Mouse (Mus musculus): Measurements from ENCODE around the gene Hoxd3. TPM values are rescaled to one million over a fixed set of nuclear protein-coding genes. Genes with fewer than 3 reads are reported as not detected.

The Hoxd3 gene
- polyA plus RNA-seq, 1 experiment from 2014 or later: not detected

GRCm38 (mm10) chr2:74672481-74673362 lies 39.0 kb upstream of the Hoxd3 start:
- Histone ChIP-seq H3K9ac (replicated peaks) (no peak overlapping the region), H3K27me3 (peaks cover 96% of the 10 kb centered on the region), H3K36me3 (no peaks in the 10 kb centered on the region), H3K4me3 (peak overlapping the region; percentile 27), H3K27ac (replicated peaks) (no peak overlapping the region), H3K4me1 (peaks cover 14% of the 10 kb centered on the region), H3K4me2 (replicated peaks) (peak overlapping the region; percentile 47), H3K9me3 (no peaks in the 10 kb centered on the region)
- WGBS: under 1% methylated on average over 39 of the region's 40 CpGs
- peak; percentile 52; the same call in 1 of the 2 replicates for ATAC-seq (ENCODE audit: low FRiP score, low read depth)

DNA sequence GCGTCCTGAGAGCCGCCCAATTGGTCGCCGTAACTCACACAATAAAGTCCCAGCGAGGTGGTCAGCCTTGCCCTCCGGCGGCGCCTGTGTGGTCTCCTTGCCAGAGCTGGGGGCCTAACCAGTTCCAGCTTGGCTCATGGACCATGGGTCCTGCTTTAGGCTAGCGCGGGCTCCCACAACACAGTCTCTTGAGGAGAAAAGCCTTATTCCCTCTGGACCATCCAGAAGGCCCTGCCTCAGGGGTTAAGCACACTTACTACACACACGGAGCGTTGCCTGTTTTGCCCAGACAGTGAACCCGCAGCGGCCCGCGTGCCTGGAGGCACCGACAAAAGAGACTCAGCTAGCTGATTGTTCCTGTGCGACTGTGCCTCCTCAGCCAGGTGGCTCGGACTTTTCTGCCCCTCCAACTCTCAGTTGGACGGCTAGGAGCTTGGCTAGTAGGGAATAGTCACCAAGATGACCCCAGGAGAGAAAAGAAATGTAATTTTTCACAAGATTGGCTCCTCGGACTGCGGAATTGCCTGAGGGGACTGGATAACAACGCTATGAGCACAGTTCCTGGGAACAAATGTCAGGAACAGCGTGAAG lies 37.8 kb upstream of the Hoxd3 start:
- 1% methylated on average over 24 of the region's 24 CpGs for WGBS
- peaks cover 4% of the 10 kb centered on the region for H3K4me1 ChIP-seq
- H3K36me3 ChIP-seq: no peaks in the 10 kb centered on the region
- H3K27me3 ChIP-seq: peaks cover 96% of the 10 kb centered on the region
- no peak overlapping the region for H3K9ac ChIP-seq (replicated peaks)
- H3K27ac ChIP-seq (replicated peaks): no peak overlapping the region
- H3K4me2 ChIP-seq (replicated peaks): no peak overlapping the region
- no peaks in the 10 kb centered on the region for H3K9me3 ChIP-seq
- ATAC-seq (ENCODE audit: low FRiP score, low read depth): no peak
- H3K4me3 ChIP-seq: no peak overlapping the region

DNA sequence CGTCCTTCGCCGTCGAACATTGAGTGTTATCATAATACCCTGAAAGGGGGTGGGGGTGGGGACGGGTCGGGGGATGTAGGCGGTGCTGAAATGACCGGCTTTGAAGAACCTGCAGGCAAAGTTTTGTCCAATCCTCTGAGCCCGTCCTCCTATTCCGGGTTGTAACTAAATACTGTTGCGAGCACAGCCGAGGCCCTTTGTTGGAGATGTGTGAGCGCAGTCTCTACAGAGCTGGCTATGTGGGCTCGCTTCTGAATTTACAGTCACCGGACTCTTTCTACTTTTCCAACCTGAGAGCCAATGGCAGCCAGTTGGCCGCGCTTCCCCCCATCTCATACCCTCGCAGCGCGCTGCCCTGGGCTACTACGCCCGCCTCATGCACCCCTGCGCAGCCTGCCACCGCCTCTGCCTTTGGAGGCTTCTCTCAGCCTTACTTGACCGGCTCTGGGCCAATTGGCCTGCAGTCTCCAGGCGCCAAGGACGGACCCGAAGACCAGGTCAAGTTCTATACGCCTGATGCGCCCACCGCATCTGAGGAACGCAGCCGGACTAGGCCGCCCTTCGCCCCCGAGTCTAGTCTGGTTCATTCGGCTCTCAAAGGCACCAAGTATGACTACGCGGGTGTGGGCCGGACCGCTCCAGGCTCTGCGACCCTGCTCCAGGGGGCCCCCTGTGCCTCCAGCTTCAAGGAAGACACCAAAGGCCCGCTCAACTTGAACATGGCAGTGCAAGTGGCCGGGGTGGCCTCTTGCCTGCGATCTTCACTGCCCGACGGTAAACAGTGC lies 36.7 kb upstream of the Hoxd3 start, which contains the start of gene Hoxd12:
Hoxd12 (plus strand) TSS at position 133 of the 785 bp plus-strand sequence.
- H3K9ac ChIP-seq (replicated peaks): no peak within 1 kb of the TSS
- no peaks in the 10 kb centered on the region for H3K36me3 ChIP-seq
- H3K27ac ChIP-seq (replicated peaks): no peak within 1 kb of the TSS
- H3K4me1 ChIP-seq: peaks cover 4% of the 10 kb centered on the region
- 3% methylated on average over 47 of the region's 47 CpGs for WGBS
- ATAC-seq (ENCODE audit: low FRiP score, low read depth): no peak
- no peak within 1 kb of the TSS for H3K4me3 ChIP-seq
- no peak within 1 kb of the TSS for H3K4me2 ChIP-seq (replicated peaks)
- H3K27me3 ChIP-seq: peaks cover 96% of the 10 kb centered on the region
- no peaks in the 10 kb centered on the region for H3K9me3 ChIP-seq

- Histone ChIP-seq H3K9ac (replicated peaks) (no peak overlapping the region), H3K9me3 (no peaks in the 10 kb centered on the region), H3K4me2 (replicated peaks) (no peak overlapping the region), H3K27ac (replicated peaks) (no peak overlapping the region), H3K36me3 (no peaks in the 10 kb centered on the region), H3K27me3 (peaks cover 98% of the 10 kb centered on the region), H3K4me3 (no peak overlapping the region), H3K4me1 (peaks cover 4% of the 10 kb centered on the region)
- ATAC-seq (ENCODE audit: low FRiP score, low read depth): no peak
- WGBS: 5% methylated on average over 24 of the region's 24 CpGs
Measured at GRCm38 (mm10) chr2:74675666-74676282, 36.0 kb upstream of the Hoxd3 start.

- WGBS: 3% methylated on average over 9 of the region's 9 CpGs
- H3K4me1 ChIP-seq: peaks cover 4% of the 10 kb centered on the region
- H3K27ac ChIP-seq (replicated peaks): no peak overlapping the region
Measured at GRCm38 (mm10) chr2:74676376-74677052, 35.2 kb upstream of the Hoxd3 start.

DNA sequence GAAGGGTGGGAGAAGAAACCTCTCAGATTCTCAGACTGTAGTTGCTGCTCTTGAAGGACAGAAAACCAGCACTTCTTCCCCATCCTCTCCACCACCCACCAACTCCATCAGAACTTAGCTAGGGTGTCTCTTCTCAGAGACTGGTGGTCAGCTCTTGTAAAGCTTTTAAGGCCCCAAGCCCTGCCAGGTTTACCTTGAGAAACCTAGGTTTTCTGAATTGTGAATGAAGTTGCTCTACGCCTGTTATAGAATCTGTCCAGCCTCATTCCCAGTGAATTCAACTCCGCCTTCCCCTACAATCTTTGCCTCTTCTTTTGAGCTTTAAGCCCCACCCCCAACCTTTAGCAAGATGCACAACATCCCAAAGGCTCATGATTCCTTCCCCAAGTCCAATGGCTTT lies 34.6 kb upstream of the Hoxd3 start:
- Histone ChIP-seq H3K9ac (replicated peaks) (no peak overlapping the region), H3K4me1 (peaks cover 8% of the 10 kb centered on the region), H3K36me3 (no peaks in the 10 kb centered on the region), H3K9me3 (no peaks in the 10 kb centered on the region), H3K27me3 (peaks cover 99% of the 10 kb centered on the region), H3K4me3 (no peak overlapping the region), H3K27ac (replicated peaks) (no peak overlapping the region), H3K4me2 (replicated peaks) (no peak overlapping the region)
- WGBS: 6% methylated on average over 2 of the region's 2 CpGs
- ATAC-seq (ENCODE audit: low FRiP score, low read depth): no peak

More at GRCm38 (mm10) chr2:74676376-74677052, 35.2 kb upstream of the Hoxd3 start:
- H3K9ac ChIP-seq (replicated peaks): no peak overlapping the region
- no peaks in the 10 kb centered on the region for H3K36me3 ChIP-seq
- H3K27me3 ChIP-seq: peaks cover 99% of the 10 kb centered on the region
- H3K4me2 ChIP-seq (replicated peaks): no peak overlapping the region
- no peaks in the 10 kb centered on the region for H3K9me3 ChIP-seq
- H3K4me3 ChIP-seq: no peak overlapping the region
- ATAC-seq (ENCODE audit: low FRiP score, low read depth): no peak

GRCm38 (mm10) chr2:74678891-74679595 lies 32.7 kb upstream of the Hoxd3 start, which contains the start of gene Hoxd11:
Gene Hoxd11 (plus strand): TSS chr2:74679557.
- no peak within 1 kb of the TSS for H3K4me3 ChIP-seq
- no peaks in the 10 kb centered on the region for H3K36me3 ChIP-seq
- H3K4me1 ChIP-seq: peaks cover 10% of the 10 kb centered on the region
- no peak within 1 kb of the TSS for H3K27ac ChIP-seq (replicated peaks)
- no peak for ATAC-seq (ENCODE audit: low FRiP score, low read depth)
- no peak within 1 kb of the TSS for H3K9ac ChIP-seq (replicated peaks)
- no peak within 1 kb of the TSS for H3K4me2 ChIP-seq (replicated peaks)
- H3K9me3 ChIP-seq: no peaks in the 10 kb centered on the region
- peaks cover 99% of the 10 kb centered on the region for H3K27me3 ChIP-seq
- WGBS: 2% methylated on average over 15 of the region's 15 CpGs

GRCm38 (mm10) chr2:74679596-74679971 lies 32.1 kb upstream of the Hoxd3 start:
- Histone ChIP-seq H3K27ac (replicated peaks) (no peak overlapping the region), H3K27me3 (peaks cover 99% of the 10 kb centered on the region), H3K9ac (replicated peaks) (no peak overlapping the region), H3K4me2 (replicated peaks) (no peak overlapping the region), H3K36me3 (no peaks in the 10 kb centered on the region), H3K9me3 (no peaks in the 10 kb centered on the region), H3K4me3 (no peak overlapping the region), H3K4me1 (peaks cover 10% of the 10 kb centered on the region)
- WGBS: 1% methylated on average over 26 of the region's 26 CpGs
- no peak for ATAC-seq (ENCODE audit: low FRiP score, low read depth)

GRCm38 (mm10) chr2:74679980-74680379 lies 31.7 kb upstream of the Hoxd3 start:
- Histone ChIP-seq H3K36me3 (no peaks in the 10 kb centered on the region), H3K27ac (replicated peaks) (no peak overlapping the region), H3K9ac (replicated peaks) (no peak overlapping the region), H3K4me1 (peaks cover 10% of the 10 kb centered on the region), H3K27me3 (peaks cover 99% of the 10 kb centered on the region), H3K4me3 (no peak overlapping the region), H3K4me2 (replicated peaks) (no peak overlapping the region), H3K9me3 (no peaks in the 10 kb centered on the region)
- ATAC-seq (ENCODE audit: low FRiP score, low read depth): no peak
- WGBS: under 1% methylated on average over 23 of the region's 23 CpGs

DNA sequence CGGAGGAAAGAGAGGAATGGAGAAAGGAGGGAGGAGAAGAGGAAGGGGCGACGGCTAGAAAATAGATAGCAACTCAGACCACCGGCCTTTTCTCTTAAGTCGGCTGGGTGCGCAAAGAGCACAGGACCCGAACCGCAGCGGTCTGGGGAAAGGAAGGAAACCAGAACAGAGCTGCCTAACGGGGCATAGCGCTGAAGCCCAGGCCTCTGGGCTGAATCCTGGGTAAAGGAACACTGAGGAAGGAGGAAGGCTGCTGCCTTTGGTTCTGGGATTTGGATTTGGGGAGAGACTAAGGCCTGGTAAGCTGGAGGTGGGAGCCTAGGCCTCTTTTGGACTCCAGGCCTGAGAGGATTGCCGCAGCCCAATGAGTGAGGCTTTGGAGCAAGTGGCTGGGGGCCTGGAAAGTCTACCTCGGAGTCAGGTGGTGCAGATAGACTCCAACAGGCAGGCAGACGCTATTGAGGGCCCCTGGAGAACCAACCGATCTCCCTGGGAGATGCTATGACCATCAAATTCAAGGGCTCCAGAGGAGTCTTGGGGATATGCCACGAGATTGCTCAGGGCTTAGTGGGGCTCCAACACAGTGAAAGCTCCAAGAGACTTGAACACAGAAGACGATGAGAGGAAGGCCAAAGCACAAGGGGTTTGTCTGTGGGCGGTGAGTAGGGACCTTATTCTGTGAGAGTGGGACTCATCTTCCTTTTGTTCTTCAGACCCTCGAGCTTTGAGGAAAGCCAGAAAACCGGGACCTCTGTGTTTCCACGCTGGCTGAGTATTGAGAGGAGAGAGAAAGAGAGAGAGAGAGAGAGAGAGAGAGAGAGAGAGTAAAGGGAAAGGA lies 30.9 kb upstream of the Hoxd3 start:
- no peaks in the 10 kb centered on the region for H3K9me3 ChIP-seq
- no peak for ATAC-seq (ENCODE audit: low FRiP score, low read depth)
- H3K9ac ChIP-seq (replicated peaks): no peak overlapping the region
- no peak overlapping the region for H3K4me2 ChIP-seq (replicated peaks)
- H3K27ac ChIP-seq (replicated peaks): no peak overlapping the region
- H3K4me1 ChIP-seq: peaks cover 10% of the 10 kb centered on the region
- no peak overlapping the region for H3K4me3 ChIP-seq
- WGBS: 2% methylated on average over 21 of the region's 21 CpGs
- H3K27me3 ChIP-seq: peaks cover 98% of the 10 kb centered on the region
- no peaks in the 10 kb centered on the region for H3K36me3 ChIP-seq

Data from midbrain, embryonic 12.5 days (tissue).